Mouse (Mus musculus): ENCODE results near the gene Sf3b4. TPM values are rescaled to one million over a fixed set of nuclear protein-coding genes. Genes with fewer than 3 reads are reported as not detected.

The Sf3b4 gene
- polyA plus RNA-seq, 1 experiment from 2014 or later, result 135 TPM

DNA sequence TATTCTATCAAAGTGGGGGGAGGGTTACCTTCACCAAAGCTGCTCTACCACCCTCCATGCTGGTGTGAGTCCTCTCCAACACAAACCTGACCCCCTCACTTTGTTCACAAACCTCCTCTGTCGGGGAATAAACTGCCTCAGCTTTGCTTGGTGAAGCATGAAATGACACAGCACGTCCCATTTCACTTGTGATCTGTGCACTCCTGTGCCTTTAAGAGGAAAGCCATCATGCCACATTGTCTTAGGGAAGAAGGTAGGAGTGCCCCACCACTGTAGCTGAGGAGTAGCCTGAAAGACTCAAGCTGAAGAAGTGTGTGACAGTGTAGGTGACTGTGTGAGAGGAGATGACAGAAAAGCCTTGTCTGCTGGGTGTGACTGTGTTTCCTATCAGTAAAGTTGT is 53.3 kb downstream of the Sf3b4 start:
- H3K4me3 ChIP-seq (replicated peaks), result no peak overlapping the region
- no peaks in the 10 kb centered on the region for H3K9me3 ChIP-seq
- H3K27ac ChIP-seq, result no peak overlapping the region
- H3K4me2 ChIP-seq, result no peak overlapping the region
- H3K9ac ChIP-seq, result no peak overlapping the region
- no peaks in the 10 kb centered on the region for H3K27me3 ChIP-seq (replicated peaks)
- no peaks in the 10 kb centered on the region for H3K36me3 ChIP-seq
- 52% methylated on average over 2 of the region's 2 CpGs for WGBS
- H3K4me1 ChIP-seq, result no peaks in the 10 kb centered on the region
- ATAC-seq (ENCODE audit: insufficient read depth, low FRiP score, low read depth), result no peak

Small RNA genes within 50 kb of the gene (microRNA-seq; reads per million reads assigned to microRNA genes)
- not detected for gene Gm44492

Other genes starting within 250 kb of the Sf3b4 start
- 159 and 180 TPM in 2 replicates for gene Anp32e, start 243.1 kb upstream of the Sf3b4 start, polyA plus RNA-seq (2015; fragmentation: Nextera tagmentation; extraction: Ambion mirVana)
- 30.9 and 33.2 TPM in 2 replicates for gene Plekho1, start 176.3 kb upstream of the Sf3b4 start, polyA plus RNA-seq (2015; fragmentation: Nextera tagmentation; extraction: Ambion mirVana)
- 33.9 and 35.1 TPM in 2 replicates for gene Vps45, start 113.9 kb upstream of the Sf3b4 start, polyA plus RNA-seq (2015; fragmentation: Nextera tagmentation; extraction: Ambion mirVana)
- 20.0 and 22.3 TPM in 2 replicates for gene Otud7b, start 67.8 kb upstream of the Sf3b4 start, polyA plus RNA-seq (2015; fragmentation: Nextera tagmentation; extraction: Ambion mirVana)
- gene Mtmr11, start 10.3 kb upstream of the Sf3b4 start, polyA plus RNA-seq (2015; fragmentation: Nextera tagmentation; extraction: Ambion mirVana), result 13.7 and 15.0 TPM in 2 replicates
- 5.7 and 6.4 TPM in 2 replicates for gene Sv2a, start 8.8 kb downstream of the Sf3b4 start, polyA plus RNA-seq (2015; fragmentation: Nextera tagmentation; extraction: Ambion mirVana)
- gene Bola1, start 47.4 kb downstream of the Sf3b4 start, polyA plus RNA-seq (2015; fragmentation: Nextera tagmentation; extraction: Ambion mirVana), result 54.8 and 55.0 TPM in 2 replicates
- gene Hist2h2ab, start 47.5 kb downstream of the Sf3b4 start, polyA plus RNA-seq (2015; fragmentation: Nextera tagmentation; extraction: Ambion mirVana), result 0.81 TPM in 1 of 2 replicates, not detected in the other
- gene Hist2h2ac, start 48.5 kb downstream of the Sf3b4 start, polyA plus RNA-seq (2015; fragmentation: Nextera tagmentation; extraction: Ambion mirVana), result 11.4 and 14.5 TPM in 2 replicates
- 8.0 and 8.8 TPM in 2 replicates for gene Hist2h2be, start 48.8 kb downstream of the Sf3b4 start, polyA plus RNA-seq (2015; fragmentation: Nextera tagmentation; extraction: Ambion mirVana)
- gene Hist2h3c2, start 66.8 kb downstream of the Sf3b4 start, polyA plus RNA-seq (2015; fragmentation: Nextera tagmentation; extraction: Ambion mirVana), result 5.6 and 8.7 TPM in 2 replicates
- 50.4 and 70.5 TPM in 2 replicates for gene Hist2h2aa2, start 67.9 kb downstream of the Sf3b4 start, polyA plus RNA-seq (2015; fragmentation: Nextera tagmentation; extraction: Ambion mirVana)
- 23.0 and 26.2 TPM in 2 replicates for gene Hist2h2aa1, start 73.2 kb downstream of the Sf3b4 start, polyA plus RNA-seq (2015; fragmentation: Nextera tagmentation; extraction: Ambion mirVana)
- gene Hist2h3c1, start 74.4 kb downstream of the Sf3b4 start, polyA plus RNA-seq (2015; fragmentation: Nextera tagmentation; extraction: Ambion mirVana), result 1.9 and 2.5 TPM in 2 replicates
- 9.7 and 18.1 TPM in 2 replicates for gene Hist2h4, start 91.0 kb downstream of the Sf3b4 start, polyA plus RNA-seq (2015; fragmentation: Nextera tagmentation; extraction: Ambion mirVana)
- 62.1 and 69.4 TPM in 2 replicates for gene Hist2h3b, start 96.3 kb downstream of the Sf3b4 start, polyA plus RNA-seq (2015; fragmentation: Nextera tagmentation; extraction: Ambion mirVana)
- 8.2 and 11.2 TPM in 2 replicates for gene Hist2h2bb, start 97.4 kb downstream of the Sf3b4 start, polyA plus RNA-seq (2015; fragmentation: Nextera tagmentation; extraction: Ambion mirVana)
- 3.8 and 4.4 TPM in 2 replicates for gene Fcgr1, start 121.6 kb downstream of the Sf3b4 start, polyA plus RNA-seq (2015; fragmentation: Nextera tagmentation; extraction: Ambion mirVana)